Mouse (Mus musculus) myocyte (in vitro differentiated cells): ENCODE measurements around the gene Mpc2. TPM values are rescaled to one million over a fixed set of nuclear protein-coding genes. Genes with fewer than 3 reads are reported as not detected.

Experiments used
- H3K27me3 ChIP-seq: one replicate; pipeline ENCODE4 v1.6.1; 2011; ENCODE audit not compliant: control insufficient read depth, insufficient read depth, insufficient read length
- H3K36me3 ChIP-seq: one replicate; pipeline ENCODE4 v1.6.1; 2011; ENCODE audit not compliant: control insufficient read depth, insufficient read depth
- H3K4me2 ChIP-seq: one replicate; pipeline ENCODE4 v1.6.1; 2011; ENCODE audit warnings: low read depth, control low read depth
- H3K4me3 ChIP-seq: one replicate; pipeline ENCODE4 v1.5.1; 2011; ENCODE audit warnings: mild to moderate bottlenecking, control low read depth, moderate library complexity
- H3K79me2 ChIP-seq: one replicate; pipeline ENCODE4 v1.6.1; 2011; ENCODE audit not compliant: control insufficient read depth, insufficient read depth
- H3ac ChIP-seq: one replicate; pipeline ENCODE4 v1.6.1; 2011; ENCODE audit not compliant: control insufficient read depth, insufficient read length
- CEBPB ChIP-seq: IDR thresholded peaks from 2 replicates; pipeline ENCODE4 v1.6.1; 2011; ENCODE audit warnings: mild to moderate bottlenecking, moderate library complexity; ENCODE audit not compliant: poor library complexity, insufficient read depth, severe bottlenecking
- E2F4 ChIP-seq: IDR thresholded peaks from one replicate; pipeline ENCODE4 v1.6.1; 2011; ENCODE audit warnings: mild to moderate bottlenecking, control low read depth, moderate library complexity; ENCODE audit not compliant: insufficient read depth
- MAX ChIP-seq: IDR thresholded peaks from one replicate; pipeline ENCODE4 v1.6.1; 2011; ENCODE audit warnings: low read depth, mild to moderate bottlenecking, control low read depth
- MYOD1 ChIP-seq, 3 experiments: IDR thresholded peaks; one replicate each; pipeline ENCODE4 v1.6.1; 2011; ENCODE audit warnings: control low read depth in 2 of 3, low read depth in 2 of 3, mild to moderate bottlenecking in 2 of 3, moderate library complexity in 1 of 3; ENCODE audit not compliant: insufficient read length in 2 of 3, control insufficient read depth in 1 of 3
- MYOG ChIP-seq, 3 experiments: IDR thresholded peaks; one replicate each; pipeline ENCODE4 v1.6.1; 2011; ENCODE audit warnings: control low read depth in 2 of 3, low read depth in 2 of 3, mild to moderate bottlenecking in 2 of 3; ENCODE audit not compliant: insufficient read length in 2 of 3, control insufficient read depth in 1 of 3, insufficient read depth in 1 of 3
- POLR2A ChIP-seq: IDR thresholded peaks from one replicate; pipeline ENCODE4 v1.6.1; 2011; ENCODE audit warnings: low read depth, mild to moderate bottlenecking, control low read depth, moderate library complexity; ENCODE audit not compliant: insufficient read length
- POLR2AphosphoS2 ChIP-seq: IDR thresholded peaks from one replicate; pipeline ENCODE4 v1.6.1; 2011; ENCODE audit warnings: low read depth, control low read depth; ENCODE audit not compliant: insufficient read length
- REST ChIP-seq: IDR thresholded peaks from one replicate; pipeline ENCODE4 v1.6.1; 2011; ENCODE audit warnings: mild to moderate bottlenecking, control low read depth, moderate library complexity; ENCODE audit not compliant: insufficient read depth, insufficient read length
- SRF ChIP-seq: IDR thresholded peaks from one replicate; pipeline ENCODE4 v1.6.1; 2011; ENCODE audit warnings: low read depth; ENCODE audit not compliant: control insufficient read depth, insufficient read length
- TCF12 ChIP-seq: IDR thresholded peaks from one replicate; pipeline ENCODE4 v1.6.1; 2011; ENCODE audit warnings: mild to moderate bottlenecking, control low read depth; ENCODE audit not compliant: poor library complexity, insufficient read depth, severe bottlenecking
- TCF3 ChIP-seq: IDR thresholded peaks from one replicate; pipeline ENCODE4 v1.6.1; 2011; ENCODE audit warnings: low read depth, control low read depth; ENCODE audit not compliant: insufficient read length
- USF1 ChIP-seq: IDR thresholded peaks from one replicate; pipeline ENCODE4 v1.6.1; 2011; ENCODE audit warnings: low read depth, mild to moderate bottlenecking, control low read depth, moderate library complexity
- polyA plus RNA-seq: library from polyadenylated mRNA; unstranded; fragments of >200 nt; fragmentation: generic; extraction: Trizol; gene quantifications from one replicate; pipeline ENCODE4 v1.2.1, GENCODE M21; 2012; ENCODE audit warnings: missing spikeins

Mpc2 gene
- polyA plus RNA-seq, 1 experiment = 85.0 TPM

GRCm38 (mm10) chr1:165440788-165441187 lies 19.6 kb upstream of the Mpc2 start:
- H3K79me2 ChIP-seq = peaks cover 37% of the 10 kb centered on the region
- no peak overlapping the region for H3ac ChIP-seq
- no peaks in the 10 kb centered on the region for H3K36me3 ChIP-seq
- TF ChIP-seq USF1 (no peak), TCF3 (no peak), CEBPB (no peak), SRF (no peak), POLR2A (no peak), POLR2AphosphoS2 (no peak), TCF12 (no peak), MYOG (IDR thresholded peaks at IDR 0.05; ENCODE audit: control insufficient read depth in 1 of 3, insufficient read depth in 1 of 3, insufficient read length in 2 of 3, low read depth in 2 of 3) (no peak), MAX (no peak), REST (no peak), E2F4 (no peak)
- no peaks in the 10 kb centered on the region for H3K27me3 ChIP-seq
- no peak overlapping the region for H3K4me3 ChIP-seq
- no peak overlapping the region for H3K4me2 ChIP-seq

- Histone ChIP-seq H3K4me3 (no peak overlapping the region), H3K36me3 (no peaks in the 10 kb centered on the region), H3K27me3 (no peaks in the 10 kb centered on the region), H3ac (no peak overlapping the region), H3K4me2 (no peak overlapping the region), H3K79me2 (peaks cover 36% of the 10 kb centered on the region)
- no peak for TF ChIP-seq TCF12
- TF ChIP-seq USF1 = no peak
- TF ChIP-seq E2F4 = no peak
- no peak for TF ChIP-seq MYOD1 (IDR thresholded peaks at IDR 0.05; ENCODE audit: control insufficient read depth in 1 of 3, insufficient read length in 2 of 3, low read depth in 2 of 3)
- no peak for TF ChIP-seq MAX
Measured at GRCm38 (mm10) chr1:165441201-165441600, 19.2 kb upstream of the Mpc2 start.

- Histone ChIP-seq H3K79me2 (peaks cover 31% of the 10 kb centered on the region), H3K4me3 (no peak overlapping the region), H3K36me3 (no peaks in the 10 kb centered on the region), H3K4me2 (no peak overlapping the region), H3K27me3 (no peaks in the 10 kb centered on the region), H3ac (no peak overlapping the region)
- TF ChIP-seq TCF3 = no peak
- no peak for TF ChIP-seq POLR2AphosphoS2
- TF ChIP-seq TCF12 = no peak
- TF ChIP-seq USF1 = no peak
- TF ChIP-seq REST = no peak
- TF ChIP-seq POLR2A = no peak
- no peak for TF ChIP-seq MYOD1 (IDR thresholded peaks at IDR 0.05; ENCODE audit: control insufficient read depth in 1 of 3, insufficient read length in 2 of 3, low read depth in 2 of 3)
- no peak for TF ChIP-seq MAX
Measured at GRCm38 (mm10) chr1:165441719-165442118, 18.7 kb upstream of the Mpc2 start.

GRCm38 (mm10) chr1:165459041-165459502 lies 1.4 kb upstream of the Mpc2 start:
- Histone ChIP-seq H3K4me3 (peak overlapping the region; percentile 81), H3K4me2 (peak overlapping the region; percentile 77), H3K36me3 (no peaks in the 10 kb centered on the region), H3ac (peak overlapping the region; percentile 92), H3K27me3 (no peaks in the 10 kb centered on the region), H3K79me2 (peaks cover 45% of the 10 kb centered on the region)
- TF ChIP-seq SRF (no peak), MYOD1 (IDR thresholded peaks at IDR 0.05; ENCODE audit: control insufficient read depth in 1 of 3, insufficient read length in 2 of 3, low read depth in 2 of 3) (no peak), MAX (no peak), TCF12 (no peak), USF1 (no peak), REST (no peak), POLR2AphosphoS2 (no peak), CEBPB (no peak), POLR2A (no peak)

GRCm38 (mm10) chr1:165459503-165460181 lies 795 bp upstream of the Mpc2 start:
- Histone ChIP-seq H3K4me2 (peak overlapping the region; percentile 77), H3K36me3 (no peaks in the 10 kb centered on the region), H3K27me3 (no peaks in the 10 kb centered on the region), H3K79me2 (peaks cover 39% of the 10 kb centered on the region), H3ac (peak overlapping the region; percentile 92), H3K4me3 (peak overlapping the region; percentile 81)
- TF ChIP-seq MYOG (IDR thresholded peaks at IDR 0.05; ENCODE audit: control insufficient read depth in 1 of 3, insufficient read depth in 1 of 3, insufficient read length in 2 of 3, low read depth in 2 of 3) (peak in 1 of 3 experiments; percentile 5), TCF3 (no peak), SRF (no peak), POLR2AphosphoS2 (no peak), E2F4 (no peak)
